Mouse (Mus musculus) liver, adult 2 months (tissue): Measurements from ENCODE around the gene Gm10563.

Experiments used
- CTCF ChIP-seq: fragments of 200-500 bp; IDR thresholded peaks from 2 replicates; pipeline ENCODE4 v1.5.1; 2011; ENCODE audit warnings: low read depth, low read length, control low read depth
- POLR2A ChIP-seq: fragments of 200-500 bp; IDR thresholded peaks from 2 replicates; pipeline ENCODE4 v1.6.1; 2011; ENCODE audit warnings: low read length, control low read depth; ENCODE audit not compliant: insufficient read depth; ENCODE audit errors: extremely low read depth

DNA sequence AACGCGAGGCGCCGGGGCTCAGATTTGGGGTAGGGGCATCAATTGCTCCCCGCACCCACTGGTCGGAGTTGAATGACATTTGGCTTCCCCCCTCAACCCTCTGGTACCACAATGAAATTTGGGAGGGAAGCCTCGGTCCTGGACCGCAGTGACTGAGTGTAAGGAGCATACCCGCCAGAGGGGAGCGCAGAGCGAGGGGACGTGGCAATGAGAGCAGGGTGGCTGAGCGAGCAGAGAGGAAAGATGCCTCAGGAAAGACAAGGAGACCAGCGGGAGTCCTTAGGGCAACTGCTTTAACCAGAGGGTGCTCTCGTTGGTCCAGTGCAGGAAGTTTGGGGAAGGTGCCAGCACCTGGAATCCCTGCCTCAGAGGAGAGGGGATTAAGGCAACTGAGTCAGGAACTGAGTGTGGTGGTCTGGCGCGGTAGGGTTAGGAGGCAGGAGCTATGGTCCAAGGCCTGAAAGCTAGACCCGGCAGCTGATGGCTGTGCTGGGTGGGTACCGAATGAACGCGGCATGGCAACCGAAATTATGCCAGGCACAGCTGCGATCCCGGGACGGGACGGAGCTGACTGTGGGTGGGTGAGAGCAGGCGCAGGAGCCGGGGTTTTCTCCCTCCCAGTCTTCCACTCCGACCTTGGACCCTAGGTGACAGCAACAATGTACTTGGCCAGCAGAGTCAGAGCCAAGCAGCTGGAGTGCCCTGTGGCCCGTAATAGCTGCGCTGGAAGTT lies 8.4 kb upstream of the Gm10563 start:
- TF ChIP-seq POLR2A (no peak), CTCF (peak; percentile 10; the same call in 1 of the 2 replicates)
